Comparison of ENCODE assay signal across 8 mouse cellular contexts in genomic region chr9:108082549-108082948, GRCm38 (mm10). TPM values are rescaled to one million over a fixed set of nuclear protein-coding genes. Genes with fewer than 3 reads are reported as not detected.
DNase-seq lines count a peak whose midpoint lies in the region; ATAC-seq lines count a peak whose summit lies in the region.

No protein-coding gene starts in this region.

- H3K27me3 ChIP-seq in kidney, embryonic 16.5 days (ENCODE audit: insufficient read depth, low read length), result peaks cover 26% of the 10 kb centered on the region
- H3K27me3 ChIP-seq in embryonic facial prominence, embryonic 13.5 days, result peaks cover 44% of the 10 kb centered on the region
- peaks cover 19% of the 10 kb centered on the region for H3K27me3 ChIP-seq in hindbrain, embryonic 16.5 days (replicated peaks; ENCODE audit: control insufficient read depth, insufficient read depth, low read length)
- peaks cover 33% of the 10 kb centered on the region for H3K27me3 ChIP-seq in midbrain, embryonic 16.5 days (ENCODE audit: control insufficient read depth, insufficient read depth, low read depth, low read length)

- WGBS in kidney, embryonic 16.5 days, result 5% methylated on average over 19 of the region's 19 CpGs
- 5% methylated on average over 19 of the region's 19 CpGs for WGBS in embryonic facial prominence, embryonic 13.5 days
- WGBS in hindbrain, embryonic 16.5 days, result 7% methylated on average over 19 of the region's 19 CpGs
- WGBS in midbrain, embryonic 16.5 days, result 8% methylated on average over 19 of the region's 19 CpGs

- no peaks in the 10 kb centered on the region for H3K9me3 ChIP-seq in kidney, embryonic 16.5 days (ENCODE audit: low read length)
- H3K9me3 ChIP-seq in embryonic facial prominence, embryonic 13.5 days, result no peaks in the 10 kb centered on the region
- H3K9me3 ChIP-seq in hindbrain, embryonic 16.5 days (ENCODE audit: control insufficient read depth, low read length), result no peaks in the 10 kb centered on the region
- H3K9me3 ChIP-seq in midbrain, embryonic 16.5 days (replicated peaks; ENCODE audit: control insufficient read depth, low read length, poor library complexity, severe bottlenecking), result no peaks in the 10 kb centered on the region

- peaks cover 26% of the 10 kb centered on the region for H3K36me3 ChIP-seq in kidney, embryonic 16.5 days (ENCODE audit: insufficient read depth, low read length)
- H3K36me3 ChIP-seq in embryonic facial prominence, embryonic 13.5 days, result peaks cover 37% of the 10 kb centered on the region
- peaks cover 13% of the 10 kb centered on the region; the same call in 1 of the 2 replicates for H3K36me3 ChIP-seq in hindbrain, embryonic 16.5 days (ENCODE audit: control insufficient read depth, insufficient read depth, low read length)
- H3K36me3 ChIP-seq in midbrain, embryonic 16.5 days (ENCODE audit: control insufficient read depth, insufficient read depth, low read length), result peaks cover 28% of the 10 kb centered on the region

- ATAC-seq in kidney, embryonic 16.5 days (ENCODE audit: low FRiP score, low TSS enrichment), result no peak
- ATAC-seq in embryonic facial prominence, embryonic 13.5 days (ENCODE audit: insufficient number of reproducible peaks, insufficient read depth, low FRiP score, low TSS enrichment, low read depth), result no peak
- 0 out of 2 replicates have a peak, but pooled peaks have one; percentile 34 for ATAC-seq in hindbrain, embryonic 16.5 days
- no peak for ATAC-seq in midbrain, embryonic 16.5 days

- intact Hi-C loops in gastrocnemius, postnatal 14 days (cut with DNase I; ENCODE audit: low total_unique reads), result no loop called here

- peak overlapping the region; percentile 47 for H3K4me2 ChIP-seq in kidney, embryonic 16.5 days (replicated peaks; ENCODE audit: low read depth, low read length)
- H3K4me2 ChIP-seq in embryonic facial prominence, embryonic 13.5 days, result peak overlapping the region; percentile 54
- H3K4me2 ChIP-seq in hindbrain, embryonic 16.5 days (ENCODE audit: low read length), result peak overlapping the region; percentile 48
- peak overlapping the region; percentile 39 for H3K4me2 ChIP-seq in midbrain, embryonic 16.5 days (ENCODE audit: low read length)

- no peak overlapping the region for H3K27ac ChIP-seq in kidney, embryonic 16.5 days (ENCODE audit: low read length)
- no peak overlapping the region for H3K27ac ChIP-seq in embryonic facial prominence, embryonic 13.5 days
- H3K27ac ChIP-seq in hindbrain, embryonic 16.5 days (ENCODE audit: low read depth, low read length), result no peak overlapping the region
- H3K27ac ChIP-seq in midbrain, embryonic 16.5 days (ENCODE audit: low read length), result no peak overlapping the region

- H3K4me1 ChIP-seq in kidney, embryonic 16.5 days (ENCODE audit: insufficient read depth, low read length), result peaks cover 16% of the 10 kb centered on the region
- peaks cover 22% of the 10 kb centered on the region for H3K4me1 ChIP-seq in embryonic facial prominence, embryonic 13.5 days
- H3K4me1 ChIP-seq in hindbrain, embryonic 16.5 days (ENCODE audit: control insufficient read depth, insufficient read depth, low read depth, low read length), result peaks cover 22% of the 10 kb centered on the region
- H3K4me1 ChIP-seq in midbrain, embryonic 16.5 days (ENCODE audit: control insufficient read depth, insufficient read depth, low read length), result peaks cover 20% of the 10 kb centered on the region

- H3K9ac ChIP-seq in kidney, embryonic 16.5 days (replicated peaks; ENCODE audit: low read length), result peak overlapping the region; percentile 49
- H3K9ac ChIP-seq in embryonic facial prominence, embryonic 13.5 days, result peak overlapping the region; percentile 46
- peak overlapping the region; percentile 11; the same call in 1 of the 2 replicates for H3K9ac ChIP-seq in hindbrain, embryonic 16.5 days (ENCODE audit: low read depth, low read length)
- H3K9ac ChIP-seq in midbrain, embryonic 16.5 days (ENCODE audit: low read depth, low read length), result peak overlapping the region; percentile 20; the same call in 1 of the 2 replicates

- H3K4me3 ChIP-seq in kidney, embryonic 16.5 days (ENCODE audit: low read length), result peak overlapping the region; percentile 23
- H3K4me3 ChIP-seq in embryonic facial prominence, embryonic 13.5 days, result peak overlapping the region; percentile 28
- peak overlapping the region; percentile 21 for H3K4me3 ChIP-seq in hindbrain, embryonic 16.5 days (ENCODE audit: low read length)
- peak overlapping the region; percentile 12; the same call in 1 of the 2 replicates for H3K4me3 ChIP-seq in midbrain, embryonic 16.5 days (ENCODE audit: low read depth, low read length)

- DNase-seq in kidney, adult 18-20 months, result no peak
- DNase-seq in gastrocnemius, adult 18-20 months (ENCODE audit: low spot score), result no peak
- DNase-seq in gastrocnemius, postnatal 14 days, result no peak
- no peak for DNase-seq in urinary bladder, postnatal 10 days (ENCODE audit: low spot score)

RNA-seq across cellular contexts. Expression of gene Rnf123, which starts 0.6 kb away (rescaled TPM):
- 37.2 and 44.3 TPM in 2 replicates for polyA plus RNA-seq in kidney, embryonic 16.5 days (2015; fragmentation: Nextera tagmentation; extraction: Ambion mirVana)
- polyA plus RNA-seq in embryonic facial prominence, embryonic 13.5 days (2015; fragmentation: Nextera tagmentation; extraction: Ambion mirVana), result 31.2 and 36.2 TPM in 2 replicates
- polyA plus RNA-seq in hindbrain, embryonic 16.5 days (2015; fragmentation: Nextera tagmentation; extraction: Ambion mirVana), result 47.6 and 53.9 TPM in 2 replicates
- polyA plus RNA-seq in midbrain, embryonic 16.5 days (2015; fragmentation: Nextera tagmentation; extraction: Ambion mirVana), result 53.4 and 53.9 TPM in 2 replicates
- 100 to 1,000 TPM; 134 to 139 TPM for total RNA-seq in gastrocnemius, adult 18-20 months (2021)
- total RNA-seq in gastrocnemius, postnatal 14 days (2021), result 100 to 1,000 TPM; 154 to 161 TPM

RNA-seq across cellular contexts. Expression of gene Mst1, which starts 2.3 kb away (rescaled TPM):
- polyA plus RNA-seq in kidney, embryonic 16.5 days (2015; fragmentation: Nextera tagmentation; extraction: Ambion mirVana), result 0.10 and 0.21 TPM in 2 replicates
- polyA plus RNA-seq in embryonic facial prominence, embryonic 13.5 days (2015; fragmentation: Nextera tagmentation; extraction: Ambion mirVana), result 0.38 and 1.0 TPM in 2 replicates
- not detected in 2 replicates for polyA plus RNA-seq in hindbrain, embryonic 16.5 days (2015; fragmentation: Nextera tagmentation; extraction: Ambion mirVana)
- 0.09 TPM in 1 of 2 replicates, not detected in the other for polyA plus RNA-seq in midbrain, embryonic 16.5 days (2015; fragmentation: Nextera tagmentation; extraction: Ambion mirVana)
- total RNA-seq in gastrocnemius, adult 18-20 months (2021), result not detected
- total RNA-seq in gastrocnemius, postnatal 14 days (2021), result not detected

RNA-seq across cellular contexts. Expression of gene Apeh, which starts 11.9 kb away (rescaled TPM):
- polyA plus RNA-seq in kidney, embryonic 16.5 days (2015; fragmentation: Nextera tagmentation; extraction: Ambion mirVana), result 87.8 and 93.0 TPM in 2 replicates
- polyA plus RNA-seq in embryonic facial prominence, embryonic 13.5 days (2015; fragmentation: Nextera tagmentation; extraction: Ambion mirVana), result 40.8 and 45.6 TPM in 2 replicates
- polyA plus RNA-seq in hindbrain, embryonic 16.5 days (2015; fragmentation: Nextera tagmentation; extraction: Ambion mirVana), result 58.6 and 60.9 TPM in 2 replicates
- 46.0 and 50.8 TPM in 2 replicates for polyA plus RNA-seq in midbrain, embryonic 16.5 days (2015; fragmentation: Nextera tagmentation; extraction: Ambion mirVana)
- total RNA-seq in gastrocnemius, adult 18-20 months (2021), result 10 to 100 TPM; 25.7 to 27.8 TPM
- 10 to 100 TPM; 37.9 to 38.3 TPM for total RNA-seq in gastrocnemius, postnatal 14 days (2021)

RNA-seq across cellular contexts. Expression of gene Amigo3, which starts 29.6 kb away (rescaled TPM):
- 2.9 and 3.3 TPM in 2 replicates for polyA plus RNA-seq in kidney, embryonic 16.5 days (2015; fragmentation: Nextera tagmentation; extraction: Ambion mirVana)
- polyA plus RNA-seq in embryonic facial prominence, embryonic 13.5 days (2015; fragmentation: Nextera tagmentation; extraction: Ambion mirVana), result 3.4 and 3.7 TPM in 2 replicates
- polyA plus RNA-seq in hindbrain, embryonic 16.5 days (2015; fragmentation: Nextera tagmentation; extraction: Ambion mirVana), result 2.1 and 2.4 TPM in 2 replicates
- polyA plus RNA-seq in midbrain, embryonic 16.5 days (2015; fragmentation: Nextera tagmentation; extraction: Ambion mirVana), result 2.6 and 2.8 TPM in 2 replicates
- 1 to 10 TPM; 1.8 to 2.0 TPM for total RNA-seq in gastrocnemius, adult 18-20 months (2021)
- 1 to 10 TPM; 1.0 to 2.4 TPM for total RNA-seq in gastrocnemius, postnatal 14 days (2021)

RNA-seq across cellular contexts. Expression of gene Gmppb, which starts 33.5 kb away (rescaled TPM):
- polyA plus RNA-seq in kidney, embryonic 16.5 days (2015; fragmentation: Nextera tagmentation; extraction: Ambion mirVana), result 30.9 and 32.4 TPM in 2 replicates
- polyA plus RNA-seq in embryonic facial prominence, embryonic 13.5 days (2015; fragmentation: Nextera tagmentation; extraction: Ambion mirVana), result 27.4 and 31.5 TPM in 2 replicates
- 25.1 and 25.7 TPM in 2 replicates for polyA plus RNA-seq in hindbrain, embryonic 16.5 days (2015; fragmentation: Nextera tagmentation; extraction: Ambion mirVana)
- 19.8 and 22.8 TPM in 2 replicates for polyA plus RNA-seq in midbrain, embryonic 16.5 days (2015; fragmentation: Nextera tagmentation; extraction: Ambion mirVana)
- total RNA-seq in gastrocnemius, adult 18-20 months (2021), result 1 to 10 TPM; 4.0 to 4.4 TPM
- total RNA-seq in gastrocnemius, postnatal 14 days (2021), result 1 to 10 TPM; 4.7 to 8.3 TPM
